Mouse (Mus musculus) lung, postnatal 0 days (tissue): ENCODE results near the gene Mesp1.

Experiments
- CTCF ChIP-seq: IDR thresholded peaks from 2 replicates; pipeline ENCODE4 v1.5.1; 2016; ENCODE audit warnings: antibody characterized with exemption, mild to moderate bottlenecking
- EP300 ChIP-seq: IDR thresholded peaks from 2 replicates; pipeline ENCODE4 v1.6.1; 2016; ENCODE audit warnings: antibody characterized with exemption, mild to moderate bottlenecking, control low read depth

GRCm38 (mm10) chr7:79781826-79782515 lies 11.6 kb downstream of the Mesp1 start:
- TF ChIP-seq CTCF = no peak
- TF ChIP-seq EP300 = no peak
